Mouse (Mus musculus) liver, embryonic 16.5 days (tissue): ENCODE results near the gene Acot11. TPM values are rescaled to one million over a fixed set of nuclear protein-coding genes. Genes with fewer than 3 reads are reported as not detected.
A peak's percentile ranks its signal among the peaks of the same experiment; 100 is the strongest.
"Not testable (repeated sequence)": the region's sequence is repeated elsewhere in the genome, so short reads cannot be mapped to it uniquely, and the experiment has no call there.

Experiments
- ATAC-seq: fragments of 200-750 bp; cut with Nextera tagmentation; 2 replicates; pipeline ENCODE4 v1.8.0; 2017; ENCODE audit warnings: low read depth, mild to moderate bottlenecking, moderate number of reproducible peaks, moderate library complexity
- H3K27ac ChIP-seq: fragments of 300-500 bp; sonication (generic); 2 replicates; pipeline ENCODE4 v1.5.1; 2014; ENCODE audit warnings: mild to moderate bottlenecking, low read length
- H3K27me3 ChIP-seq: fragments of 300-500 bp; sonication (generic); 2 replicates; pipeline ENCODE4 v1.6.1; 2014; ENCODE audit warnings: low read depth, low read length, mixed read lengths; ENCODE audit not compliant: control insufficient read depth, insufficient read depth
- H3K36me3 ChIP-seq: fragments of 300-500 bp; sonication (generic); 2 replicates; pipeline ENCODE4 v1.6.1; 2014; ENCODE audit warnings: mild to moderate bottlenecking; ENCODE audit not compliant: control insufficient read depth, insufficient read depth
- H3K4me1 ChIP-seq: fragments of 300-500 bp; sonication (generic); 2 replicates; pipeline ENCODE4 v1.6.1; 2014; ENCODE audit warnings: low read depth, low read length, mixed read lengths; ENCODE audit not compliant: control insufficient read depth
- H3K4me2 ChIP-seq: fragments of 300-500 bp; sonication (generic); 2 replicates; pipeline ENCODE4 v1.6.1; 2014; ENCODE audit warnings: low read depth, low read length, mixed read lengths
- H3K4me3 ChIP-seq: fragments of 300-500 bp; sonication (generic); 2 replicates; pipeline ENCODE4 v1.5.1; 2014; ENCODE audit warnings: low read depth, mild to moderate bottlenecking, low read length
- H3K9ac ChIP-seq: fragments of 300-500 bp; sonication (generic); 2 replicates; pipeline ENCODE4 v1.6.1; 2014; ENCODE audit warnings: low read depth, low read length
- H3K9me3 ChIP-seq: fragments of 300-500 bp; sonication (generic); replicated peaks from 2 replicates; pipeline ENCODE4 v1.6.1; 2016; ENCODE audit warnings: low read length; ENCODE audit not compliant: control insufficient read depth
- WGBS: fragments of 180-500 bp; shearing (Covaris S2); extraction: QIAGEN DNeasy Blood & Tissue Kit; methylation state at CpG from one replicate; pipeline ENCODE4 v1.1.7; 2014; ENCODE audit not compliant: insufficient replicate concordance; 5-methylcytosine and 5-hydroxymethylcytosine counted together
- polyA plus RNA-seq: library from polyadenylated mRNA; unstranded; fragments of >200 nt; fragmentation: Nextera tagmentation; extraction: Ambion mirVana; gene quantifications from 2 replicates; pipeline ENCODE4 v1.2.1, GENCODE M21; 2015

Acot11 gene
- polyA plus RNA-seq, 1 experiment from 2014 or later = 6.1 TPM

- not testable (repeated sequence) for H3K4me2 ChIP-seq, H3K27me3 ChIP-seq, ATAC-seq, H3K4me3 ChIP-seq, H3K36me3 ChIP-seq, H3K9ac ChIP-seq, H3K27ac ChIP-seq, H3K4me1 ChIP-seq, H3K9me3 ChIP-seq
- 78% methylated on average over 6 of the region's 6 CpGs for WGBS
Observed at GRCm38 (mm10) chr4:106775767-106776166, 29.0 kb downstream of the Acot11 start.

- Histone ChIP-seq H3K4me1 (no peaks in the 10 kb centered on the region), H3K9me3 (no peaks in the 10 kb centered on the region), H3K4me3 (no peak overlapping the region), H3K36me3 (no peaks in the 10 kb centered on the region), H3K4me2 (no peak overlapping the region), H3K27ac (no peak overlapping the region), H3K9ac (no peak overlapping the region), H3K27me3 (no peaks in the 10 kb centered on the region)
- ATAC-seq = no peak
- 63% methylated on average over 1 of the region's 1 CpGs for whole genome bisulfite sequencing
Observed at GRCm38 (mm10) chr4:106772558-106772957, 32.2 kb downstream of the Acot11 start.

- no peaks in the 10 kb centered on the region for H3K4me1 ChIP-seq
- no peaks in the 10 kb centered on the region for H3K9me3 ChIP-seq
- WGBS = 72% methylated on average over 2 of the region's 2 CpGs
- H3K27me3 ChIP-seq = no peaks in the 10 kb centered on the region
- H3K4me3 ChIP-seq = no peak overlapping the region
- ATAC-seq = no peak
- no peak overlapping the region for H3K9ac ChIP-seq
- H3K27ac ChIP-seq = no peak overlapping the region
- H3K36me3 ChIP-seq = no peaks in the 10 kb centered on the region
- H3K4me2 ChIP-seq = no peak overlapping the region
Observed at GRCm38 (mm10) chr4:106769306-106769705, 35.5 kb downstream of the Acot11 start.

- H3K4me3 ChIP-seq = no peak overlapping the region
- 71% methylated on average over 7 of the region's 7 CpGs for WGBS
- H3K36me3 ChIP-seq = no peaks in the 10 kb centered on the region
- no peak overlapping the region for H3K9ac ChIP-seq
- H3K27me3 ChIP-seq = no peaks in the 10 kb centered on the region
- no peak overlapping the region for H3K4me2 ChIP-seq
- no peaks in the 10 kb centered on the region for H3K4me1 ChIP-seq
- ATAC-seq = no peak
- H3K27ac ChIP-seq = no peak overlapping the region
- H3K9me3 ChIP-seq = no peaks in the 10 kb centered on the region
Observed at GRCm38 (mm10) chr4:106764166-106764565, 40.6 kb downstream of the Acot11 start.

GRCm38 (mm10) chr4:106751726-106752125 is 53.1 kb downstream of the Acot11 start:
- Histone ChIP-seq H3K9me3 (no peaks in the 10 kb centered on the region), H3K27ac (no peak overlapping the region), H3K36me3 (no peaks in the 10 kb centered on the region), H3K4me3 (no peak overlapping the region), H3K4me2 (no peak overlapping the region), H3K4me1 (no peaks in the 10 kb centered on the region), H3K9ac (no peak overlapping the region), H3K27me3 (no peaks in the 10 kb centered on the region)
- ATAC-seq = no peak
- WGBS = 83% methylated on average over 6 of the region's 6 CpGs

- Histone ChIP-seq H3K9me3 (no peaks in the 10 kb centered on the region), H3K4me1 (no peaks in the 10 kb centered on the region), H3K27ac (no peak overlapping the region), H3K4me3 (no peak overlapping the region), H3K9ac (no peak overlapping the region), H3K27me3 (no peaks in the 10 kb centered on the region), H3K36me3 (no peaks in the 10 kb centered on the region), H3K4me2 (no peak overlapping the region)
- WGBS = 22% methylated on average over 7 of the region's 7 CpGs
- peak; percentile 42 for ATAC-seq
Observed at GRCm38 (mm10) chr4:106749699-106750098, 55.1 kb downstream of the Acot11 start.

- Histone ChIP-seq H3K9me3 (no peaks in the 10 kb centered on the region), H3K27ac (no peak overlapping the region), H3K4me3 (no peak overlapping the region), H3K4me2 (no peak overlapping the region), H3K4me1 (no peaks in the 10 kb centered on the region), H3K36me3 (no peaks in the 10 kb centered on the region), H3K27me3 (no peaks in the 10 kb centered on the region), H3K9ac (no peak overlapping the region)
- WGBS = 70% methylated on average over 1 of the region's 1 CpGs
- no peak for ATAC-seq
Observed at GRCm38 (mm10) chr4:106747001-106747580, 57.7 kb downstream of the Acot11 start.

GRCm38 (mm10) chr4:106745862-106746261 is 58.9 kb downstream of the Acot11 start:
- Histone ChIP-seq H3K4me1 (no peaks in the 10 kb centered on the region), H3K4me3 (no peak overlapping the region), H3K36me3 (no peaks in the 10 kb centered on the region), H3K9me3 (no peaks in the 10 kb centered on the region), H3K4me2 (no peak overlapping the region), H3K9ac (no peak overlapping the region), H3K27me3 (no peaks in the 10 kb centered on the region), H3K27ac (no peak overlapping the region)
- 75% methylated on average over 7 of the region's 7 CpGs for WGBS
- no peak for ATAC-seq

- Histone ChIP-seq H3K4me2 (no peak overlapping the region), H3K27me3 (no peaks in the 10 kb centered on the region), H3K36me3 (no peaks in the 10 kb centered on the region), H3K9me3 (no peaks in the 10 kb centered on the region), H3K9ac (no peak overlapping the region), H3K27ac (no peak overlapping the region), H3K4me1 (no peaks in the 10 kb centered on the region), H3K4me3 (no peak overlapping the region)
- 67% methylated on average over 3 of the region's 3 CpGs for WGBS
- ATAC-seq = no peak
Observed at GRCm38 (mm10) chr4:106737904-106738303, 66.9 kb downstream of the Acot11 start.
